Mouse (Mus musculus): ENCODE measurements around the gene Apc2.

Apc2 gene

GRCm38 (mm10) chr10:80312586-80313504 lies 17.1 kb downstream of the Apc2 start:
- in situ Hi-C loops (cut with MboI; ENCODE audit: unreplicated experiment in 2 of 2): no loop called here

GRCm38 (mm10) chr10:80313627-80314201 lies 17.9 kb downstream of the Apc2 start:
- in situ Hi-C loops (cut with MboI; ENCODE audit: unreplicated experiment in 2 of 2): no loop called here

- in situ Hi-C loops (cut with MboI; ENCODE audit: unreplicated experiment in 2 of 2): no loop called here
These were observed 18.8 kb downstream of the Apc2 start for GRCm38 (mm10) chr10:80314494-80315001.

GRCm38 (mm10) chr10:80315315-80315714 lies 19.5 kb downstream of the Apc2 start:
- in situ Hi-C loops (cut with MboI; ENCODE audit: unreplicated experiment in 2 of 2): no loop called here

- in situ Hi-C loops (cut with MboI; ENCODE audit: unreplicated experiment in 2 of 2): no loop called here
These were observed 20.6 kb downstream of the Apc2 start for GRCm38 (mm10) chr10:80316359-80316781.

- in situ Hi-C loops (cut with MboI; ENCODE audit: unreplicated experiment in 2 of 2): no loop called here
These were observed 21.2 kb downstream of the Apc2 start for GRCm38 (mm10) chr10:80317011-80317410.

GRCm38 (mm10) chr10:80320340-80320760 lies 24.6 kb downstream of the Apc2 start, which contains the start of gene 2310011J03Rik:
Gene 2310011J03Rik, minus strand, starts transcription at chr10:80320537.
- in situ Hi-C loops (cut with MboI; ENCODE audit: unreplicated experiment in 2 of 2): loop anchor here in 1 of 2 experiments (5.0 kb wide), 1 partner anchor 53 kb away; no protein-coding TSS in a partner anchor

- in situ Hi-C loops (cut with MboI; ENCODE audit: unreplicated experiment in 2 of 2): loop anchor here in 1 of 2 experiments (5.0 kb wide), 1 partner anchor 54 kb away; no protein-coding TSS in a partner anchor
These were observed 25.4 kb downstream of the Apc2 start for GRCm38 (mm10) chr10:80321014-80321669.

- in situ Hi-C loops (cut with MboI; ENCODE audit: unreplicated experiment in 2 of 2): loop anchor here in 1 of 2 experiments (5.0 kb wide), 1 partner anchor 55 kb away; no protein-coding TSS in a partner anchor
These were observed 26.1 kb downstream of the Apc2 start for GRCm38 (mm10) chr10:80321670-80322581.

GRCm38 (mm10) chr10:80322811-80323211 lies 27.0 kb downstream of the Apc2 start:
- in situ Hi-C loops (cut with MboI; ENCODE audit: unreplicated experiment in 2 of 2): loop anchor here in 1 of 2 experiments (5.0 kb wide), 1 partner anchor 56 kb away; no protein-coding TSS in a partner anchor

GRCm38 (mm10) chr10:80323261-80324119 lies 27.7 kb downstream of the Apc2 start:
- in situ Hi-C loops (cut with MboI; ENCODE audit: unreplicated experiment in 2 of 2): loop anchor here in 1 of 2 experiments (5.0 kb wide), 1 partner anchor 56 kb away; no protein-coding TSS in a partner anchor

- in situ Hi-C loops (cut with MboI; ENCODE audit: unreplicated experiment in 2 of 2): loop anchor here in 1 of 2 experiments (5.0 kb wide), 1 partner anchor 57 kb away; no protein-coding TSS in a partner anchor
These were observed 28.6 kb downstream of the Apc2 start for GRCm38 (mm10) chr10:80324120-80325037.

GRCm38 (mm10) chr10:80325045-80325444 lies 29.3 kb downstream of the Apc2 start:
- in situ Hi-C loops (cut with MboI; ENCODE audit: unreplicated experiment in 2 of 2): no loop called here

- in situ Hi-C loops (cut with MboI; ENCODE audit: unreplicated experiment in 2 of 2): no loop called here
These were observed 33.7 kb downstream of the Apc2 start, which contains the start of the genes Pcsk4 and Reep6 for GRCm38 (mm10) chr10:80329273-80330081. Gene Pcsk4, minus strand, starts transcription at chr10:80329498. Gene Reep6, plus strand, starts transcription at chr10:80329953.

- in situ Hi-C loops (cut with MboI; ENCODE audit: unreplicated experiment in 2 of 2): no loop called here
These were observed 34.3 kb downstream of the Apc2 start for GRCm38 (mm10) chr10:80330084-80330483.

GRCm38 (mm10) chr10:80330888-80331287 lies 35.1 kb downstream of the Apc2 start:
- in situ Hi-C loops (cut with MboI; ENCODE audit: unreplicated experiment in 2 of 2): no loop called here
